In the genomic region with DNA sequence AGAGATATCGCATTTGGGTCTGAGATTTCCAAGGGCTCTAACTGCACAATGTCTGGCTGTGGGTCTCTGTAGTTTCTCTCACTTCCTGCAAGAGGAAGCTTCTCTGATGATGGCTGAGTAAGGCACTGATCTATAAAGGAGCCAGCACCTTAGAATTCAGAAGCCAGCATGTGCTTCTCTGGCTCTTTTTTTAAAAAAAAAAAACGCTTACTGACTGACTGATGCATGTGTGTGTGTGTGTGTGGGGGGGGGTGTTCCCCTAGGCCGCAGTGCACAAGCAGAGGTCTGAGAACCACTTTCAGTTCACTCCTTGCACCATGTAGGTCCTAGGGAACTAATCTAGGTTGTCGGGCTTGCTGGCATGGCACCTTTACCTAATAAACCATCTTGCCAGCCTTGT, we compare ENCODE assay signal across 16 mouse cellular contexts. TPM values are rescaled to one million over a fixed set of nuclear protein-coding genes. Genes with fewer than 3 reads are reported as not detected.
A peak's percentile ranks its signal among the peaks of the same experiment; 100 is the strongest.
DNase-seq lines count a peak whose midpoint lies in the region; ATAC-seq and TF ChIP-seq lines count a peak whose summit lies in the region.
"Had no signal": no experiment of that assay in that cellular context is flagged by ENCODE, and none has a peak within 500 bp of the region (broad histone marks: within the 10 kb centered on the region; RNA-seq: fewer than 3 reads in every experiment).

No protein-coding gene starts in this region.

- H3K4me2 ChIP-seq in heart, postnatal 0 days (ENCODE audit: low read depth, low read length), result peak overlapping the region; percentile 36; the same call in 1 of the 2 replicates
- H3K4me2 ChIP-seq: liver, embryonic 13.5 days; lung, embryonic 15.5 days; midbrain, embryonic 15.5 days had no signal

- H3K27ac ChIP-seq in heart, postnatal 0 days (ENCODE audit: low read depth), result peak overlapping the region; percentile 59
- peak overlapping the region; percentile 61 for H3K27ac ChIP-seq in thymus, adult 2 months (ENCODE audit: control insufficient read depth, insufficient read depth, low read length)
- H3K27ac ChIP-seq: hindbrain, embryonic 10.5 days; liver, embryonic 13.5 days; lung, embryonic 15.5 days; midbrain, embryonic 15.5 days had no signal

- WGBS in heart, postnatal 0 days, result 41% methylated on average over 4 of the region's 4 CpGs
- 17% methylated on average over 4 of the region's 4 CpGs for WGBS in thymus, adult 2 months

- DNase-seq in CD4-positive, CD25-positive, alpha-beta regulatory T cell, adult 2 months (ENCODE audit: low read depth, low spot score), result peak; percentile 26
- no peak for DNase-seq in heart, postnatal 0 days (ENCODE audit: low spot score)
- DNase-seq in heart, adult 18-20 months, result no peak
- DNase-seq in thymus, adult 2 months, result peak; percentile 6
- DNase-seq in thymus, adult 18-20 months, result no peak
- peak; percentile 13 for DNase-seq in thymus, postnatal 25 days
- no peak for DNase-seq in spleen, postnatal 4 days (ENCODE audit: low spot score in 2 of 2)
- DNase-seq: cerebellum, postnatal 10 days; gastrocnemius, postnatal 10 days; kidney, adult 9 months; liver, embryonic 13.5 days; spleen, adult 18-20 months had no signal

- no peak overlapping the region for H3K4me3 ChIP-seq in heart, postnatal 0 days (ENCODE audit: low read depth, low read length)
- no peak overlapping the region for H3K4me3 ChIP-seq in thymus, adult 2 months (ENCODE audit: control insufficient read depth, insufficient read depth, low read length)
- H3K4me3 ChIP-seq: hindbrain, embryonic 10.5 days; liver, embryonic 13.5 days; lung, embryonic 15.5 days; midbrain, embryonic 15.5 days had no signal

- H3K4me1 ChIP-seq in heart, postnatal 0 days (ENCODE audit: control insufficient read depth, insufficient read depth), result peaks cover 29% of the 10 kb centered on the region
- H3K4me1 ChIP-seq in thymus, adult 2 months (replicated peaks; ENCODE audit: control insufficient read depth, insufficient read depth, low read length), result peaks cover 20% of the 10 kb centered on the region

- TF ChIP-seq POLR2A in thymus, adult 2 months (IDR thresholded peaks at IDR 0.05; ENCODE audit: control insufficient read depth, extremely low read depth, insufficient read depth, low read length, poor library complexity), result no peak

- no peak for TF ChIP-seq EP300 in heart, postnatal 0 days (IDR thresholded peaks at IDR 0.05; ENCODE audit: low read depth)

- 0 out of 2 replicates have a peak overlapping the region, but pooled peaks have one; percentile 30 for H3K9ac ChIP-seq in heart, postnatal 0 days (replicated peaks; ENCODE audit: low read depth, low read length)
- H3K9ac ChIP-seq: liver, embryonic 13.5 days; lung, embryonic 15.5 days; midbrain, embryonic 15.5 days had no signal

- peaks cover 23% of the 10 kb centered on the region for H3K36me3 ChIP-seq in heart, postnatal 0 days (replicated peaks; ENCODE audit: control insufficient read depth, insufficient read depth, low read length)
- H3K36me3 ChIP-seq in thymus, adult 2 months (ENCODE audit: control insufficient read depth, insufficient read depth, low read length), result peaks cover 10% of the 10 kb centered on the region

- H3K27me3 ChIP-seq in heart, postnatal 0 days (ENCODE audit: control insufficient read depth, insufficient read depth, low read length), result no peaks in the 10 kb centered on the region
- no peaks in the 10 kb centered on the region for H3K27me3 ChIP-seq in thymus, adult 2 months (ENCODE audit: control insufficient read depth, insufficient read depth, low read length)
- H3K27me3 ChIP-seq: liver, embryonic 13.5 days; lung, embryonic 15.5 days; midbrain, embryonic 15.5 days had no signal

- TF ChIP-seq CTCF in heart, postnatal 0 days (IDR thresholded peaks at IDR 0.05; ENCODE audit: low read depth), result no peak
- TF ChIP-seq CTCF in thymus, adult 2 months (IDR thresholded peaks at IDR 0.05; ENCODE audit: borderline replicate concordance, control insufficient read depth, extremely low read depth, insufficient read depth, low read length, poor library complexity), result no peak

- no peaks in the 10 kb centered on the region for H3K9me3 ChIP-seq in heart, postnatal 0 days (replicated peaks; ENCODE audit: control insufficient read depth, low read length)
- H3K9me3 ChIP-seq: hindbrain, embryonic 10.5 days; liver, embryonic 13.5 days; lung, embryonic 15.5 days; midbrain, embryonic 15.5 days had no signal

- ATAC-seq in CD4-positive, CD25-positive, alpha-beta regulatory T cell, adult 4 months, result no peak
- no peak for ATAC-seq in heart, postnatal 0 days (ENCODE audit: insufficient read depth, low read depth)
- ATAC-seq: midbrain, embryonic 15.5 days had no signal

RNA-seq across cellular contexts. Expression of a gene that starts 4.5 kb away (rescaled TPM):
- 10 to 100 TPM; 39.9 to 45.2 TPM for polyA plus RNA-seq in CD4-positive, CD25-positive, alpha-beta regulatory T cell, adult 4 months (2017; shearing (Covaris generic))
- 64.1 and 79.9 TPM in 2 replicates for total RNA-seq in heart, postnatal 0 days (2014; rRNA removed; ENCODE audit: low replicate concordance)
- polyA plus RNA-seq in heart, postnatal 0 days (2015; fragmentation: Nextera tagmentation; extraction: Ambion mirVana), result 82.2 and 84.6 TPM in 2 replicates
- 10 to 100 TPM; 41.4 to 46.5 TPM for total RNA-seq in heart, adult 18-20 months (2021)
- polyA plus RNA-seq in thymus, adult 2 months (2012; rRNA removed), result 19.6 and 19.9 TPM in 2 replicates

RNA-seq across cellular contexts. Expression of a gene that starts 4.6 kb away (rescaled TPM):
- 10 to 100 TPM; 26.4 TPM for polyA plus RNA-seq in CD4-positive, CD25-positive, alpha-beta regulatory T cell, adult 4 months (2017; shearing (Covaris generic))
- 8.0 and 10.7 TPM in 2 replicates for total RNA-seq in heart, postnatal 0 days (2014; rRNA removed; ENCODE audit: low replicate concordance)
- 11.3 and 12.3 TPM in 2 replicates for polyA plus RNA-seq in heart, postnatal 0 days (2015; fragmentation: Nextera tagmentation; extraction: Ambion mirVana)
- total RNA-seq in heart, adult 18-20 months (2021), result under 1 TPM; 0.57 to 0.64 TPM
- 11.8 and 16.0 TPM in 2 replicates for polyA plus RNA-seq in thymus, adult 2 months (2012; rRNA removed)

RNA-seq across cellular contexts. Expression of a gene that starts 47.3 kb away (rescaled TPM):
- polyA plus RNA-seq in CD4-positive, CD25-positive, alpha-beta regulatory T cell, adult 4 months (2017; shearing (Covaris generic)), result 10 to 100 TPM; 24.4 to 31.0 TPM
- not detected in 2 replicates for total RNA-seq in heart, postnatal 0 days (2014; rRNA removed; ENCODE audit: low replicate concordance)
- polyA plus RNA-seq in heart, postnatal 0 days (2015; fragmentation: Nextera tagmentation; extraction: Ambion mirVana), result 1.7 and 1.8 TPM in 2 replicates
- 1 to 10 TPM; 3.8 to 6.5 TPM for total RNA-seq in heart, adult 18-20 months (2021)
- polyA plus RNA-seq in thymus, adult 2 months (2012; rRNA removed), result not detected in 2 replicates
- polyA plus RNA-seq: hindbrain, embryonic 10.5 days; midbrain, embryonic 15.5 days had no signal

RNA-seq across cellular contexts. Expression of a gene that starts 57.8 kb away (rescaled TPM):
- polyA plus RNA-seq in CD4-positive, CD25-positive, alpha-beta regulatory T cell, adult 4 months (2017; shearing (Covaris generic)), result 10 to 100 TPM; 28.1 to 30.4 TPM
- total RNA-seq in heart, postnatal 0 days (2014; rRNA removed; ENCODE audit: low replicate concordance), result 0.97 and 4.7 TPM in 2 replicates
- polyA plus RNA-seq in heart, postnatal 0 days (2015; fragmentation: Nextera tagmentation; extraction: Ambion mirVana), result 10.1 and 10.5 TPM in 2 replicates
- total RNA-seq in heart, adult 18-20 months (2021), result 1 to 10 TPM; 7.7 to 8.3 TPM
- polyA plus RNA-seq in thymus, adult 2 months (2012; rRNA removed), result 1.8 and 2.4 TPM in 2 replicates

RNA-seq across cellular contexts. Expression of a gene that starts 58.2 kb away (rescaled TPM):
- polyA plus RNA-seq in CD4-positive, CD25-positive, alpha-beta regulatory T cell, adult 4 months (2017; shearing (Covaris generic)), result 1 to 10 TPM; 5.7 to 9.4 TPM
- total RNA-seq in heart, postnatal 0 days (2014; rRNA removed; ENCODE audit: low replicate concordance), result 8.2 and 13.1 TPM in 2 replicates
- 10.3 and 10.5 TPM in 2 replicates for polyA plus RNA-seq in heart, postnatal 0 days (2015; fragmentation: Nextera tagmentation; extraction: Ambion mirVana)
- 10 to 100 TPM in 1 of 2 experiments, 1 to 10 TPM in 1; 9.4 to 10.3 TPM for total RNA-seq in heart, adult 18-20 months (2021)
- 9.7 and 12.4 TPM in 2 replicates for polyA plus RNA-seq in thymus, adult 2 months (2012; rRNA removed)

Comparison
In these comparisons a context has a peak if more than half of its experiments do, and no peak if none do; other contexts are left out.
1. DNase-seq: peak in CD4-positive, CD25-positive, alpha-beta regulatory T cell, adult 2 months (single experiment), thymus, adult 2 months (single experiment) and thymus, postnatal 25 days (single experiment); none in heart, postnatal 0 days (single experiment), heart, adult 18-20 months (0 of 2), thymus, adult 18-20 months (0 of 2) and spleen, postnatal 4 days (0 of 2).